Mouse (Mus musculus) lung, postnatal 0 days (tissue): Measurements from ENCODE around the gene RPS10-NUDT3. TPM values are rescaled to one million over a fixed set of nuclear protein-coding genes. Genes with fewer than 3 reads are reported as not detected.

Experiments
- ATAC-seq: fragments of 200-750 bp; cut with Nextera tagmentation; 2 replicates; pipeline ENCODE4 v1.8.0; 2017; ENCODE audit warnings: moderate library complexity
- DNase-seq: peaks from one replicate; pipeline ENCODE4 v3.0.0-alpha.2; 2016; ENCODE audit warnings: low spot score
- H3K27ac ChIP-seq: fragments of 300-500 bp; sonication (generic); 2 replicates; pipeline ENCODE4 v1.5.1; 2014; ENCODE audit warnings: antibody characterized with exemption, mild to moderate bottlenecking, low read length, mixed read lengths
- H3K27me3 ChIP-seq: fragments of 300-500 bp; sonication (generic); replicated peaks from 2 replicates; pipeline ENCODE4 v1.6.1; 2014; ENCODE audit warnings: low read length, mixed read lengths; ENCODE audit not compliant: insufficient read depth
- H3K36me3 ChIP-seq: fragments of 300-500 bp; sonication (generic); 2 replicates; pipeline ENCODE4 v1.6.1; 2014; ENCODE audit warnings: low read length, mixed read lengths; ENCODE audit not compliant: insufficient read depth
- H3K4me1 ChIP-seq: fragments of 300-500 bp; sonication (generic); 2 replicates; pipeline ENCODE4 v1.6.1; 2014; ENCODE audit warnings: antibody characterized with exemption, low read depth, low read length, mixed read lengths; ENCODE audit not compliant: insufficient read depth
- H3K4me2 ChIP-seq: fragments of 300-500 bp; sonication (generic); replicated peaks from 2 replicates; pipeline ENCODE4 v1.6.1; 2014; ENCODE audit warnings: low read depth, mild to moderate bottlenecking, low read length, moderate library complexity, mixed read lengths
- H3K4me3 ChIP-seq: fragments of 300-500 bp; sonication (generic); 2 replicates; pipeline ENCODE4 v1.5.1; 2014; ENCODE audit warnings: low read depth, low read length
- H3K9ac ChIP-seq: fragments of 300-500 bp; sonication (generic); replicated peaks from 2 replicates; pipeline ENCODE4 v1.6.1; 2014; ENCODE audit warnings: low read depth, mild to moderate bottlenecking
- H3K9me3 ChIP-seq: fragments of 300-500 bp; sonication (generic); 2 replicates; pipeline ENCODE4 v1.6.1; 2016; ENCODE audit warnings: low read length, mixed read lengths
- CTCF ChIP-seq: IDR thresholded peaks from 2 replicates; pipeline ENCODE4 v1.5.1; 2016; ENCODE audit warnings: antibody characterized with exemption, mild to moderate bottlenecking
- WGBS: fragments of 180-500 bp; shearing (Covaris S2); extraction: QIAGEN DNeasy Blood & Tissue Kit; methylation state at CpG from one replicate; pipeline ENCODE4 v1.1.7; 2014; 5-methylcytosine and 5-hydroxymethylcytosine counted together
- polyA plus RNA-seq: library from polyadenylated mRNA; unstranded; fragments of >200 nt; fragmentation: Nextera tagmentation; extraction: Ambion mirVana; gene quantifications from 2 replicates; pipeline ENCODE4 v1.2.1, GENCODE M21; 2015

Gene RPS10-NUDT3
- polyA plus RNA-seq, 1 experiment from 2014 or later: not detected

DNA sequence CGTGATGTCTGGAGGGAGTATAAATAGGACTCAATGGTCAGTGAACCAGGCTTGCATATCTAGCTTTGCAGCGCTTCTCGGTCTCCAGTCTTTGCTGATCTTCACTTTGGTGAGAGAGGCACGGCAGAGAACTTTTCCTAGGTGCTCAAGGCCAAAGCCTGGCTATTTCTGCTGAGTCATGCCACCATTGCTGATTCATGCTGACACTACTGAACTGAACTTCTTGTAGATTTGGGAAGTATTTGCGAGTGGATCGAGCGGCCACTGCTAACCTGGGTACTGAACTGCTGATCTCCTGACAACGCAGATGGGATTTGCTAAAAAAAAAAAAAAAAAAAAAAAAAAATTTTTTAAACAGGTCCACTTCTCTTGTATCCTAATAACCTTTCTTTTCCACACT, 102.9 kb downstream of the RPS10-NUDT3 start:
- Histone ChIP-seq H3K4me2 (no peak overlapping the region), H3K4me1 (no peaks in the 10 kb centered on the region), H3K27me3 (no peaks in the 10 kb centered on the region), H3K27ac (no peak overlapping the region), H3K36me3 (no peaks in the 10 kb centered on the region), H3K9me3 (no peaks in the 10 kb centered on the region), H3K4me3 (no peak overlapping the region), H3K9ac (no peak overlapping the region)
- 83% methylated on average over 8 of the region's 8 CpGs for WGBS
- ATAC-seq (no peak), DNase-seq (no peak)
- TF ChIP-seq CTCF: no peak

Other genes with a start within 250 kb of the RPS10-NUDT3 start
- gene Grm4, start 113.8 kb downstream of the RPS10-NUDT3 start, polyA plus RNA-seq: not detected in 2 replicates
- 41.2 and 50.6 TPM in 2 replicates for gene Hmga1, start 78.7 kb downstream of the RPS10-NUDT3 start, polyA plus RNA-seq
- 30.8 and 38.6 TPM in 2 replicates for gene AI413582, start 69.5 kb downstream of the RPS10-NUDT3 start, polyA plus RNA-seq
- 47.6 and 54.1 TPM in 2 replicates for gene Nudt3, start 11.7 kb downstream of the RPS10-NUDT3 start, polyA plus RNA-seq
- gene Rps10, start 1.4 kb upstream of the RPS10-NUDT3 start, polyA plus RNA-seq: 627 and 659 TPM in 2 replicates
- gene Pacsin1, start 20.3 kb upstream of the RPS10-NUDT3 start, polyA plus RNA-seq: 0.45 and 0.70 TPM in 2 replicates
- gene Spdef, start 93.7 kb upstream of the RPS10-NUDT3 start, polyA plus RNA-seq: 1.0 and 1.2 TPM in 2 replicates
- gene D17Wsu92e, start 185.4 kb upstream of the RPS10-NUDT3 start, polyA plus RNA-seq: 17.6 and 20.3 TPM in 2 replicates
- gene Snrpc, start 202.9 kb upstream of the RPS10-NUDT3 start, polyA plus RNA-seq: 172 and 185 TPM in 2 replicates
- 1.5 and 1.6 TPM in 2 replicates for gene Uhrf1bp1, start 221.2 kb upstream of the RPS10-NUDT3 start, polyA plus RNA-seq